Mouse (Mus musculus) cerebellum, postnatal 14 days (tissue): Measurements from ENCODE around the gene Adamtsl3.
A peak's percentile ranks its signal among the peaks of the same experiment; 100 is the strongest.
"Not testable (repeated sequence)": the region's sequence is repeated elsewhere in the genome, so short reads cannot be mapped to it uniquely, and the experiment has no call there.

Experiments used
- DNase-seq, 2 experiments: peaks; one replicate each; pipeline ENCODE4 v3.0.0; 2021; ENCODE audit warnings: mixed read lengths in 2 of 2

Gene Adamtsl3

GRCm38 (mm10) chr7:82361127-82361526 lies 25.6 kb downstream of the Adamtsl3 start:
- DNase-seq, result no peak

- no peak for DNase-seq
Measured at GRCm38 (mm10) chr7:82364567-82364966, 29.1 kb downstream of the Adamtsl3 start.

GRCm38 (mm10) chr7:82366056-82366455 lies 30.6 kb downstream of the Adamtsl3 start:
- DNase-seq, result no peak

- DNase-seq, result no peak
Measured at GRCm38 (mm10) chr7:82366471-82366870, 31.0 kb downstream of the Adamtsl3 start.

GRCm38 (mm10) chr7:82368047-82368446 lies 32.6 kb downstream of the Adamtsl3 start:
- DNase-seq, result no peak

GRCm38 (mm10) chr7:82370132-82370531 lies 34.6 kb downstream of the Adamtsl3 start:
- DNase-seq, result no peak

- DNase-seq, result peak; percentile 25 to 53
Measured at GRCm38 (mm10) chr7:82371411-82371810, 35.9 kb downstream of the Adamtsl3 start.

GRCm38 (mm10) chr7:82378311-82378710 lies 42.8 kb downstream of the Adamtsl3 start:
- DNase-seq, result peak; percentile 50 to 65

GRCm38 (mm10) chr7:82379765-82380164 lies 44.3 kb downstream of the Adamtsl3 start:
- DNase-seq, result no peak

- DNase-seq, result no peak
Measured at GRCm38 (mm10) chr7:82382843-82383535, 47.5 kb downstream of the Adamtsl3 start.

GRCm38 (mm10) chr7:82383536-82383848 lies 48.0 kb downstream of the Adamtsl3 start:
- no peak for DNase-seq

- no peak for DNase-seq
Measured at GRCm38 (mm10) chr7:82387121-82387520, 51.6 kb downstream of the Adamtsl3 start.

- peak; percentile 23 to 45 for DNase-seq
Measured at GRCm38 (mm10) chr7:82394435-82395186, 59.1 kb downstream of the Adamtsl3 start.

GRCm38 (mm10) chr7:82395239-82395638 lies 59.7 kb downstream of the Adamtsl3 start:
- DNase-seq, result peak; percentile 23 to 42

GRCm38 (mm10) chr7:82395751-82396512 lies 60.4 kb downstream of the Adamtsl3 start:
- no peak for DNase-seq

- no peak for DNase-seq
Measured at GRCm38 (mm10) chr7:82396869-82397268, 61.4 kb downstream of the Adamtsl3 start.

GRCm38 (mm10) chr7:82397632-82398031 lies 62.1 kb downstream of the Adamtsl3 start:
- no peak for DNase-seq

- DNase-seq, result no peak
Measured at GRCm38 (mm10) chr7:82405466-82406045, 70.1 kb downstream of the Adamtsl3 start.

GRCm38 (mm10) chr7:82410966-82411365 lies 75.5 kb downstream of the Adamtsl3 start:
- DNase-seq, result peak; percentile 66 to 75

GRCm38 (mm10) chr7:82416653-82417052 lies 81.2 kb downstream of the Adamtsl3 start:
- no peak for DNase-seq

GRCm38 (mm10) chr7:82417053-82417452 lies 81.6 kb downstream of the Adamtsl3 start:
- DNase-seq, result no peak

- not testable (repeated sequence) for DNase-seq
Measured at GRCm38 (mm10) chr7:82420329-82421052, 85.0 kb downstream of the Adamtsl3 start.
